Mouse (Mus musculus) layer of hippocampus, adult 11-12 months (tissue): ENCODE measurements around the gene Olfr1126.
"Not testable (repeated sequence)": the region's sequence is repeated elsewhere in the genome, so short reads cannot be mapped to it uniquely, and the experiment has no call there.

ENCODE experiments used
- DNase-seq: peaks from one replicate; pipeline ENCODE4 v3.0.0; 2022; ENCODE audit warnings: low spot score

Olfr1126 gene

DNA sequence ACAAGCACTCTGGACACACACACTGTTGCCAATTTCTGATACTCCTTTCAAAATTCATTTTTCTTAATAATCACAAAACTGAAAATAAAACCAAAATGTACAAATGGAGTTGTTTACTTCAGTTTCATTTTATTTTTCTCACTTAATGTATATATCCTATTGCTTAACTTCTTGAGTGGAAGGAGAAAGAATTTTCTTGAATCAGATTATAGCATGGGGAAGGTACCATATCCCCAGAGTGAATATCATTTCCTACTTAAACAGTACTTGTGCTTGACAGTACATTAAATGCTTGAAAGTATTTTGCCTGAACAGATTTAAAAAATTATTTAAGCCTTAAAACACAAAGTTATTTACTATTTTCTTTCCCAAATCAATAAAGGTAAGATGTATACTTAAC, at the start of gene Olfr1126:
Gene Olfr1126 (plus strand): TSS at position 301 of the 400 bp plus-strand sequence.
- DNase-seq: no peak

DNA sequence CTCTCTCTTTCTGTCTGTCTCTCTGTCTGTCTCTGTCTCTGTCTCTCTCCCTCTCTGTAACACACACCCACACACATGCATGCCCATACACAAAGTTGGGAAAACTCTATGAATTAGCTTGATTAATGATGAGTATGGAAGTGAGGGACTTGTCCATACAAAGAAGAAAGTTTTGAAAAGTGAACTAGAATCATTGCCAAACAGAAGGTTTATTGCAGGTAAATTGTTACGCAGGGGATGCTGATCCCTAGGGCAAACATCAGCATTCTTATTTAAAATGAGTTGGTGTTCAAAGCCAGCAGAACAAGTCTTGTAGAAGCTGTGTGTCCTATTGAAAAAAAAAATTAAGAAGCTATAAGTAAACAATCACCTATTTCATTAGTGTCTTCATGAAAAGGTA, 37.4 kb upstream of the Olfr1126 start, which contains the start of gene Olfr1123:
Gene Olfr1123 (plus strand): TSS at position 301 of the 400 bp plus-strand sequence.
- no peak for DNase-seq

DNA sequence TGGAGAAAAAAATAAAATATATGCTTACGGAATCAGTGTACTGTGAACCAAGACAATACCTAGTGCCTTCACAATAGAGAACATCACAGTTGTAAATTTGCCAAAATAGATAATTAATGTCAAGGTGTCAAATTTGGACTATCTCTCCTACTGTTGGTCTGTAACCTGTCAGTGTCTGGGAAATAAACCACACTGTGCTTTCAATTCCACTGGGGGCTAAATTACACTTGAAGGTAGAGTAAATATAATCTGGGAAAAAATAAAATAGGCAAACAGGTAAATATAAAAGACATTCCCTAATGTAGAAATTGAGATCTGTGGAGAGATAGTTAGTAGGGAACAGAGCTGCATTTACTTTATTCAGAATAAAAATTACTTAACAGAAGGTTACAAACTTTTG, 23.8 kb upstream of the Olfr1126 start, which contains the start of gene Olfr1124:
Gene Olfr1124 (plus strand): TSS at position 301 of the 400 bp plus-strand sequence.
- DNase-seq: no peak

DNA sequence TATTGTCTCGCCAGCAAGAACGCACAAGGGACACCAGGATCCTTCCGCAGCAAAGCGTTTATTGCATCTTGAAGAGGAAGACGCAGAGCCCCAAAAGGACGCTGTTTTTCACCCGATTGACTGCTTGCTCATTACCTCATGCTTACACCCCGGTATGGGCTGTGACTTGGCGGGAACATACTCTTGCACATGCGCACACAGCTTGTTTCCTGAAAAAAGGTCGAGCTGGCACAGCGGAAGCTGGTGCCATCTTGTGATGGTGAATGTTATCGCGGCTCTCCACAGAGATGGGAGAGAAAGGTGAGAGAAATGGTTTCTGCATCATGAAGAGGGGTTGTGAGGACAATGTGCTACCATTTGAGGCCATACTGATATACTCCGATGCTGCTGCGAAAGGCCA, 16.0 kb upstream of the Olfr1126 start:
- DNase-seq: no peak

DNA sequence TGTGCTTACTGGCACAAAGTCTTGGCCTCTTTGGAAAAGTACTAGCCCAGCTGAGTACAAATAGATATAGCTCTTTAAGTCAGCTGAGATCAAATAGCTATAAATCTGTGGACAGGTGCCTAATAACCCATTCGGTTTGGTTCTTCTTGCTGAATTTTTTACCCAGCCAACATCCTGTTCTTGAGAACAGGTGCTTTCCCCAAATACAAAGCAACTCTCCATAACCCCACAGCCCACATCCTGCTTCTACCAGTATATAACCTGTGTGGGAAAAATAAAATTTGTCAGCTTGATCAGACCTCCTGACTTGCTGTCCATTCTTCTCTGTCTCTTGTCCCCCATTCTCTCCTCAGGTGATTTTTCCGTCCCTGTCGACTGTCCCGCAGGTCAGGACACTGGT, 8.0 kb downstream of the Olfr1126 start:
- no peak for DNase-seq

DNA sequence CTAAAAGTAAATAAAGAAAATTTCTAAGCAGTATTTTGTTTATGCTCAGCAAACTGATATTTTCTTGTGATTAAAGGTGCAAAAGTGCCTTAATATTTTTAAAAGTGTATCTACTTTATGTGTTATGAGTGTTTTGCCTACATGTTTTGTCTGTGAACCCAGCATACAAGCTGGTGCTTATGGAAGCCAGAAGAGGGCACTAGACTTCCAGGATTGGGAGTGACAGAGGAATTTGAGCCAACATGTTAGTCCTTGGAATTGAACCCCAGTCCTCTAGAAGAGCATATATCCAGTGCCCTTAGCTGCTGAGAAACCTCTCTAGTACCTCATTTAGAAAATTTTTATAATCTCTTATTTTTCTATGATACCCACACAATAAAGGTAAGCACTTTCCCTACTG, 26.4 kb downstream of the Olfr1126 start:
- DNase-seq: no peak

DNA sequence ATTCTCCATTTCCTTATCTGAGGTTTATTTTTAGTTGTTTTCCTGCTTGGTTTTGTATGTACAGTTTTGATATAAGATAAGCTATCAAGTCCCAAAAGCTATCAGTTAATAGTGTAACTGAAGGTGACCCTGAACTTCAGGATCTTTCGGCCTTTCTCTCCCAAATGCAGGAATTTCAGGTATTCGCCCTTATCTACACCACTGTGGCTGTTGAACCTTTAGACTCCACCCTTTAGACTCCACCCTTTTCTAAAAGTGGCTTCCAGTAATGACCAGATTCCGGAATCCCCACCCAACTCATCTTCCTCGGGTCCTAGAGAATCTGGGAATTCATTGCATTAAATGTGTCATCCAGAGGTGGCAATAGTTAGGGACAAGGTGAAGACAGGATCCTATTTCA, 27.4 kb downstream of the Olfr1126 start:
- no peak for DNase-seq

DNA sequence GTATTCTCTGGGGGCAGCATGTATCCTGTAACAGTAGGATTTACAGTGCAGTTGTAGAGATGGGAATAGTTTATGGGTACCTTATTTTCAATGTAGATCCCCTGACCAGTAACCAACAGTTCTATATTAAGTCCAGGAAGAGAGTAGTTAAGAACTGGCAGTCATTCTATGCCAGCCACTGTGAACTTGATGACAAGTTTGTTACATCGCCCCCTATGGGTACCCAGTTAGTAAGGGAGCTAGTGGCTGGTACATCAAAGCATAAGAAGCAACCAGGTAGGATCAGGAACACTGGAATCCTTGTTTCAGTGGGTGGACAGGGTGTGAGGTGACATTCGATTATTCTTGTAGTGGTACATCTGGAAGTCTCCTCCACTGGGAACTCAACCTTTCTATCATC, 28.5 kb downstream of the Olfr1126 start:
- no peak for DNase-seq

DNA sequence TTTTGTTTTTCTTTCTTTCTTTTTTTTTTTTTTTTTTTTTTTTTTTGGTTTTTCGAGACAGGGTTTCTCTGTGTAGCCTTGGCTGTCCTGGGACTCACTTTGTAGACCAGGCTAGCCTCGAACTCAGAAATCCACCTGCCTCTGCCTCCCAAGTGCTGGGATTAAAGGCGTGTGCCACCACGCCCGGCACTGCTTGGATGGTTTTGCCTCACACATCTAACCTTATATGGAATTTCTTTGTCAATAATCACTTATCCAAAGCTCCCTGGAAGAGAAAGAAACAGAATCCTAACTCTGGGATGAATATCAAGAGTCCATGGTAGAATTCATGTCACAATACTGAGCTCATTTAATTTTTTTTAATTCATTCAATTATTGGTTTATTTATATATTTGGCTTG, 43.2 kb downstream of the Olfr1126 start, which contains the start of gene Pramel7:
Gene Pramel7 (minus strand): TSS at position 101 of the 400 bp plus-strand sequence.
- DNase-seq: not testable (repeated sequence)

DNA sequence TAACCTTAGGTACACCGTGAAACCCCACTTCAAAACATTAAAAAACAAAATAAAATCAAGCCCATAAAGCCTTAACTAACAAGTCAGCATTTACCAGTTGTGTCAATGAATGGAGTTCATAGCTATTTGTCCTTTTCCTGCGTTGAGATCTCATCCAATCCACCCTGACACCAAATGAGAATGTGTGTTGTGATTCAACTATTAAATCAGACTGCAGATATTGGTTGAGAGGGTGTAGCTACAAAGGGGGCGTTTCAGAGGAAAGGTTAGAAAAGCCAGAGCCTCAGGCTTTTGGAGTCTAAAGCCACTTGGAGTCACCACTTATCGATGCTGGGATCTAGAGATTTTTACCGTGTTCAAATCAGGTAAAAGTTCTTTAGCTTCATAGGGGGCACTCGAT, 52.5 kb downstream of the Olfr1126 start, which contains the start of gene Pramel6:
Gene Pramel6 (plus strand): TSS at position 301 of the 400 bp plus-strand sequence.
- DNase-seq: no peak
